In genomic region chr14:12802995-12803394, GRCm38 (mm10) we compare ENCODE assay signal across 24 mouse cellular contexts. TPM values are rescaled to one million over a fixed set of nuclear protein-coding genes. Genes with fewer than 3 reads are reported as not detected.
DNase-seq lines count a peak whose midpoint lies in the region; ATAC-seq and TF ChIP-seq lines count a peak whose summit lies in the region.
"Had no signal": no experiment of that assay in that cellular context is flagged by ENCODE, and none has a peak within 500 bp of the region (broad histone marks: within the 10 kb centered on the region; RNA-seq: fewer than 3 reads in every experiment).

No protein-coding gene starts in this region.

- TF ChIP-seq EP300 in CH12.LX (IDR thresholded peaks at IDR 0.05; ENCODE audit: low read length) = no peak

- intact Hi-C loops in heart, postnatal 25 days (cut with DNase I) = no loop called here

- dilution Hi-C loops in CH12.LX (cut with MboI; ENCODE audit: extremely low pct_ligation_motif_present, extremely low pct_unique_long_range_greater_than_20kb, low sequenced_read_pairs) = no loop called here

- no peak for TF ChIP-seq POLR2A in CH12.LX (IDR thresholded peaks at IDR 0.05; ENCODE audit: low read depth, low read length)

- H3K36me3 ChIP-seq in CH12.LX (replicated peaks in 1 of 2; ENCODE audit: control insufficient read depth in 1 of 2, insufficient read depth in 1 of 2, low read length in 1 of 2) = no peaks in the 10 kb centered on the region
- no peaks in the 10 kb centered on the region for H3K36me3 ChIP-seq in intestine, embryonic 15.5 days
- H3K36me3 ChIP-seq: embryonic facial prominence, embryonic 12.5 days; hindbrain, embryonic 15.5 days; kidney, embryonic 15.5 days; limb, embryonic 12.5 days; liver, embryonic 12.5 days; neural tube, embryonic 15.5 days; stomach, embryonic 15.5 days had no signal

- TF ChIP-seq RAD21 in CH12.LX (IDR thresholded peaks at IDR 0.05; ENCODE audit: low read depth, low read length) = no peak

- no peak overlapping the region for H3K4me2 ChIP-seq in CH12.LX (ENCODE audit: insufficient read depth, low read depth, poor library complexity, severe bottlenecking)
- H3K4me2 ChIP-seq in intestine, embryonic 15.5 days (replicated peaks) = no peak overlapping the region
- H3K4me2 ChIP-seq: embryonic facial prominence, embryonic 12.5 days; hindbrain, embryonic 15.5 days; kidney, embryonic 15.5 days; limb, embryonic 12.5 days; liver, embryonic 12.5 days; neural tube, embryonic 15.5 days; stomach, embryonic 15.5 days had no signal

- H3K4me1 ChIP-seq in CH12.LX (ENCODE audit: control insufficient read depth in 1 of 2, insufficient read depth in 2 of 2) = peaks cover 6 to 13% of the 10 kb centered on the region in 2 experiments; a peak in 3 of 4 replicates
- no peaks in the 10 kb centered on the region for H3K4me1 ChIP-seq in intestine, embryonic 15.5 days (replicated peaks)
- H3K4me1 ChIP-seq: embryonic facial prominence, embryonic 12.5 days; hindbrain, embryonic 15.5 days; kidney, embryonic 15.5 days; limb, embryonic 12.5 days; liver, embryonic 12.5 days; megakaryocyte, embryonic 14.5 days; neural tube, embryonic 15.5 days; stomach, embryonic 15.5 days had no signal

- WGBS in intestine, embryonic 15.5 days = 40% methylated on average over 1 of the region's 1 CpGs

- H3K27me3 ChIP-seq in CH12.LX (replicated peaks) = no peaks in the 10 kb centered on the region
- H3K27me3 ChIP-seq in intestine, embryonic 15.5 days (replicated peaks) = no peaks in the 10 kb centered on the region
- H3K27me3 ChIP-seq: embryonic facial prominence, embryonic 12.5 days; hindbrain, embryonic 15.5 days; kidney, embryonic 15.5 days; limb, embryonic 12.5 days; liver, embryonic 12.5 days; megakaryocyte, embryonic 14.5 days; neural tube, embryonic 15.5 days; stomach, embryonic 15.5 days had no signal

- no peak for TF ChIP-seq CTCF in CH12.LX (conservative IDR thresholded peaks at IDR 0.05 in 1 of 2, IDR thresholded peaks at IDR 0.05 in 1 of 2; ENCODE audit: low read depth in 2 of 2, low read length in 2 of 2)

- no peak overlapping the region for H3K4me3 ChIP-seq in CH12.LX (replicated peaks in 1 of 3; ENCODE audit: low read depth in 2 of 3, low read length in 2 of 3, poor library complexity in 1 of 3)
- no peak overlapping the region for H3K4me3 ChIP-seq in intestine, embryonic 15.5 days (replicated peaks)
- H3K4me3 ChIP-seq: embryonic facial prominence, embryonic 12.5 days; erythroblast, embryonic 14.5 days; hindbrain, embryonic 15.5 days; kidney, embryonic 15.5 days; limb, embryonic 12.5 days; liver, embryonic 12.5 days; megakaryocyte, embryonic 14.5 days; neural tube, embryonic 15.5 days; stomach, embryonic 15.5 days had no signal

- no peaks in the 10 kb centered on the region for H3K79me2 ChIP-seq in CH12.LX (replicated peaks; ENCODE audit: control insufficient read depth, extremely low read depth, insufficient read depth, poor library complexity, severe bottlenecking)

- in situ Hi-C loops in CH12.LX (cut with MboI; ENCODE audit: low pct_ligation_motif_present, low pct_unique_long_range_greater_than_20kb, low sequenced_read_pairs) = no loop called here

- no peak overlapping the region for H3K9ac ChIP-seq in CH12.LX (ENCODE audit: insufficient read depth, low read depth)
- no peak overlapping the region for H3K9ac ChIP-seq in intestine, embryonic 15.5 days
- H3K9ac ChIP-seq: embryonic facial prominence, embryonic 12.5 days; hindbrain, embryonic 15.5 days; kidney, embryonic 15.5 days; limb, embryonic 12.5 days; liver, embryonic 12.5 days; neural tube, embryonic 15.5 days; stomach, embryonic 15.5 days had no signal

- H3K27ac ChIP-seq in CH12.LX (ENCODE audit: insufficient read depth, low read depth) = peak overlapping the region; percentile 35; the same call in 1 of the 2 replicates
- H3K27ac ChIP-seq in intestine, embryonic 15.5 days = no peak overlapping the region
- H3K27ac ChIP-seq: embryonic facial prominence, embryonic 12.5 days; hindbrain, embryonic 15.5 days; kidney, embryonic 15.5 days; limb, embryonic 12.5 days; liver, embryonic 12.5 days; neural tube, embryonic 15.5 days; stomach, embryonic 15.5 days had no signal

- no peaks in the 10 kb centered on the region for H3K9me3 ChIP-seq in CH12.LX (replicated peaks; ENCODE audit: low read length)
- H3K9me3 ChIP-seq in intestine, embryonic 15.5 days = no peaks in the 10 kb centered on the region
- H3K9me3 ChIP-seq: embryonic facial prominence, embryonic 12.5 days; hindbrain, embryonic 15.5 days; kidney, embryonic 15.5 days; limb, embryonic 12.5 days; liver, embryonic 12.5 days; megakaryocyte, embryonic 14.5 days; neural tube, embryonic 15.5 days; stomach, embryonic 15.5 days had no signal

- peak; percentile 4 for DNase-seq in heart, adult 8-10 months (ENCODE audit: low spot score)
- DNase-seq in heart, postnatal 25 days (ENCODE audit: low spot score) = no peak
- DNase-seq in CH12.LX (ENCODE audit: extremely low read depth) = peak; percentile 77
- peak; percentile 50 for DNase-seq in brain, adult 2 months (ENCODE audit: low read depth, low spot score)
- DNase-seq in heart, postnatal 4 days = peak; percentile 6
- DNase-seq: adrenal gland, postnatal 36 days; cerebellum, adult 9-10 months; lung, adult 2 months; midbrain, embryonic 14.5 days; right cerebral cortex, postnatal 25 days; thymus, adult 18-20 months had no signal

- ATAC-seq in intestine, embryonic 15.5 days = no peak
- no peak for ATAC-seq in monocyte, adult 5-6 weeks (replicated peaks; ENCODE audit: insufficient number of reproducible peaks, low FRiP score, low TSS enrichment, poor library complexity, severe bottlenecking)
- ATAC-seq: forebrain, embryonic 14.5 days; intestine, postnatal 0 days; liver, embryonic 12.5 days had no signal

TF ChIP-seq in CH12.LX, 34 proteins besides CTCF, POLR2A, EP300 and RAD21:
- TF ChIP-seq MYC (IDR thresholded peaks at IDR 0.05; ENCODE audit: low read depth, low read length) (peak; percentile 67; the same call in 1 of the 2 replicates), TBP (conservative IDR thresholded peaks at IDR 0.05; ENCODE audit: low read depth, low read length) (no peak), JUND (conservative IDR thresholded peaks at IDR 0.05; ENCODE audit: low read depth, low read length) (peak; percentile 64), ETS1 (conservative IDR thresholded peaks at IDR 0.05; ENCODE audit: low read depth, low read length) (peak; percentile 85), HCFC1 (IDR thresholded peaks at IDR 0.05; ENCODE audit: low read depth, low read length) (no peak), MEF2A (IDR thresholded peaks at IDR 0.05; ENCODE audit: borderline replicate concordance, low read depth, low read length) (peak; percentile 95), PAX5 (IDR thresholded peaks at IDR 0.05; ENCODE audit: low read length) (no peak), NRF1 (IDR thresholded peaks at IDR 0.05; ENCODE audit: low read depth, low read length) (no peak), CHD1 (IDR thresholded peaks at IDR 0.05; ENCODE audit: low read depth, low read length) (no peak), MAZ (IDR thresholded peaks at IDR 0.05; ENCODE audit: low read depth, low read length) (no peak), MAX (IDR thresholded peaks at IDR 0.05; ENCODE audit: low read length) (peak; percentile 80), CHD2 (IDR thresholded peaks at IDR 0.05; ENCODE audit: low read length) (no peak), SIN3A (IDR thresholded peaks at IDR 0.05; ENCODE audit: low read length) (no peak), ZMIZ1 (IDR thresholded peaks at IDR 0.05; ENCODE audit: low read depth, low read length) (no peak), GABPA (IDR thresholded peaks at IDR 0.05; ENCODE audit: insufficient replicate concordance, low read depth, low read length) (no peak), BHLHE40 (IDR thresholded peaks at IDR 0.05; ENCODE audit: low read depth, low read length) (peak; percentile 97), ZNF384 (IDR thresholded peaks at IDR 0.05; ENCODE audit: low read depth, low read length) (no peak), KAT2A (IDR thresholded peaks at IDR 0.05; ENCODE audit: insufficient replicate concordance, low read length) (no peak), USF1 (IDR thresholded peaks at IDR 0.05; ENCODE audit: low read depth, low read length) (peak; percentile 55), RCOR1 (conservative IDR thresholded peaks at IDR 0.05; ENCODE audit: low read depth, low read length) (no peak), SMC3 (IDR thresholded peaks at IDR 0.05; ENCODE audit: low read depth, low read length) (no peak; the same call in 1 of the 2 replicates), MAFK (IDR thresholded peaks at IDR 0.05; ENCODE audit: insufficient replicate concordance, low read length) (0 out of 2 replicates have a peak, but pooled peaks have one; percentile 13), JUN (IDR thresholded peaks at IDR 0.05; ENCODE audit: insufficient read depth, low read depth, low read length) (peak; percentile 69), POLR2AphosphoS2 (IDR thresholded peaks at IDR 0.05; ENCODE audit: low read depth, low read length) (no peak), NELFE (IDR thresholded peaks at IDR 0.05; ENCODE audit: low read depth, low read length) (no peak), USF2 (conservative IDR thresholded peaks at IDR 0.05; ENCODE audit: low read depth, low read length) (peak; percentile 37), IRF4 (IDR thresholded peaks at IDR 0.05; ENCODE audit: low read depth, low read length) (peak; percentile 75)
TF ChIP-seq in CH12.LX: peak in this region for 11.

RNA-seq across cellular contexts. Expression of gene Cadps, which starts 19.9 kb away (rescaled TPM):
- under 1 TPM; 0.06 to 0.17 (median 0.11) TPM for total RNA-seq in heart, adult 8-10 months (2022)
- not detected for total RNA-seq in heart, postnatal 25 days (2021)
- total RNA-seq in CH12.LX (2012; rRNA removed) (0.04 TPM in 1 of 2 replicates, not detected in the other), CH12.LX (2014; rRNA removed) (0.12 TPM in 1 of 2 replicates, not detected in the other)
- 0.07 and 0.08 TPM in 2 replicates for polyA plus RNA-seq in CH12.LX (2012; ENCODE audit: insufficient read length, low read depth)
- total RNA-seq in heart, postnatal 4 days (2021) = under 1 TPM; 0.47 to 0.52 TPM
- polyA plus RNA-seq in intestine, embryonic 15.5 days (2015; fragmentation: Nextera tagmentation; extraction: Ambion mirVana) = 2.5 and 2.9 TPM in 2 replicates
- not detected in 3 replicates for total RNA-seq in monocyte, adult 5-6 weeks (2017)
- polyA plus RNA-seq: erythroblast, embryonic 14.5 days had no signal
